Mouse (Mus musculus): ENCODE results near the gene Olfr1458. TPM values are rescaled to one million over a fixed set of nuclear protein-coding genes. Genes with fewer than 3 reads are reported as not detected.

The Olfr1458 gene
- total RNA-seq (2021), result not detected

DNA sequence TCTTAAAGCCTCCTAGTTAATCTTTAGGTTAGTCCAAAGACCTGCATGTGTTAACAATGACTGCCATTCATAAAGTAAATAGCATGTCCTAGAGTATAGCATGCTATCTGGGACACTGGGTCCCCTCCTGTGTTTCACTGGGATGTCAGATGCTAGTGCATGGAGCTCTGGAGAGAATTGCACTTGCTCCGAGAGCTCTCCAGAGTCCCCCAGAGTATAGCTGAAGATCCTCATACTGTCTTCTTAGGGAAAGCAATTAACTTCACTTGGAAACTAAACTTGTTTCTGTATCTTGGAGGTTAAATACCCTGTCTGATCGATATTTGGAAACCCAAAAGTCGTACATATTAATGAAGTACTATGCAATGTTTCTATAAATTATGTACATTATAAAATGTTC lies at the start of gene Olfr1458:
Gene Olfr1458, minus strand, starts transcription at position 101 of the 400 bp plus-strand sequence.
- no peak for DNase-seq
- intact Hi-C loops (cut with DNase I), result no loop called here

DNA sequence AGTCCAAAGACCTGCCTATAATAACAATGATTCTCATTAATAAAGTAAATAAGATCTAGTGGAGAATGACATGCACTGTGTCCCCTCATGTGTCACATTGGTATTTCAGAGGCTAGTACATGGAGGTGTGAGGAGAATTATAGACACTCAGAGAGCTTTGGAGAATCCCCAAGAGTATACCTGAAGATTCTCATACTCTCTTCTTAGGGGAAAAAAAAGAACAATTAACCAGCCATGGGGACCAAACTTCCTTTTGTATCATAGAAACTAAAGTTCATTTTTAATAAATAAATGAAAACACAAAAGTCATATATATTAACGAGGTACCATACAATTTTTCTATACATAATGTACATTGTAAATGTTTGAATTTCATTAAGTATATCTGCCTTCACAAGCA lies 42.9 kb upstream of the Olfr1458 start, which contains the start of gene Olfr1459:
Gene Olfr1459, minus strand, starts transcription at position 101 of the 400 bp plus-strand sequence.
- intact Hi-C loops (cut with DNase I), result no loop called here
- DNase-seq, result no peak

DNA sequence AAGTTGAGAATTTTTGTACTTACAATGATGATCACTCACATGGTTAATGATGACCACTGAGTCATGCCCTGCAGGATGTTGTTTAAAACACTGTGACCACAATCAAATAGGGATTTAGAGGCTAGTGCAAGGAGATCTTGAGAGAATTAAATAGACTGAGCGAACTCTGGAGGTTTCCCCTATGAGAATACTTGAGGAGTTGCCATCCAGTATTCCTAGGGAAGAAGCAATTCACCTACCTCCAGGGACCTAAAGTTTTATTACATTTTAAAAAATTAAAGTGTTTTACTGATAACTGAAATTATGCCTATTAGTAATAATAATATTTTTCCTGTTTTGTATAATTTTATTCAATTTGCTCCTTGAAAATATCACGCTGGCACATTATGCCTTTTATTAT lies 8.8 kb downstream of the Olfr1458 start, which contains the start of gene Olfr1457:
Gene Olfr1457, minus strand, starts transcription at position 101 of the 400 bp plus-strand sequence.
- DNase-seq, result no peak

DNA sequence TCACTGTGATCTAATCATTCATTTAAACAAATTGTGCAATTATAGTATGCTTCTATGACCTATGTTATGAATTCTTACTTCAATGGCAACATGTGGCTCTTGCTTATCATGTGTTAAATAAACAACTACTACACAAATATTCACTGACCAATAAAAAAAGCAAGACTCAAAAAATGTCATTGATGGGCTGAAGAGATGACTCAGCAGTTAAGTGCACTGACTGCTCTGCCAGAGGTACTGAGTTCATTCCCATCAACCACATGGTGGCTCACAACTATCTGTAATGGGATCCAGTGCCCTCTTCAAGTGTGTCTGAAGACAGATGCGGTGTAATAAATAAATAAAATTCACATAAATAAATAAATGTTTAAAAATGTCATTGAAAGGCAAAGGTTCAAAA lies 12.7 kb downstream of the Olfr1458 start:
- DNase-seq, result no peak
- intact Hi-C loops (cut with DNase I), result no loop called here

More for the DNA sequence above, 8.8 kb downstream of the Olfr1458 start, which contains the start of gene Olfr1457:
- intact Hi-C loops (cut with DNase I), result no loop called here

DNA sequence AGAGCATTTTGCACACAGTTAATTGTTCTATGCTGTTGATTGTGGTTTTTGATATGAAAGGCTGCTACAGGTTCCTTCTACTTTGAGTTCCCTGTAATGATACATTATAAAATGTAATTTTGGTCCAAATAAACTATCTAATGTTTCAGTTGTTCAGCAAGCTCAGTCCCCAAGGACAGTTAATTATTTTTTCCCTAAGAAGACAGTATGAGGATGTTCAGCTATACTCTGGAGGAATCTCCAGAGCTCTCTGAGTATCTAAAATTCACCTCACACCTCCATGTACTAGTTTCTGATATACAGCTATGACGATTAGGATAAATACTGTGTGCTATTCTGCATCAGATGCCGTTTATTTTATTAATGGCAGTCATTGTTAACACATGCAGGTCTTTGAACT lies 46.3 kb downstream of the Olfr1458 start, which contains the start of gene Olfr1454:
Gene Olfr1454, plus strand, starts transcription at position 301 of the 400 bp plus-strand sequence.
- DNase-seq, result no peak
- intact Hi-C loops (cut with DNase I), result no loop called here

Other genes starting within 250 kb of the Olfr1458 start
- gene Olfr1444, start 249.5 kb downstream of the Olfr1458 start, total RNA-seq (2021), result not detected
- not detected for gene Olfr1445, start 222.9 kb downstream of the Olfr1458 start, total RNA-seq (2021)
- not detected for gene Olfr1446, start 213.3 kb downstream of the Olfr1458 start, total RNA-seq (2021)
- gene Olfr1447, start 203.0 kb downstream of the Olfr1458 start, total RNA-seq (2021), result not detected
- not detected for gene Olfr1448, start 182.4 kb downstream of the Olfr1458 start, total RNA-seq (2021)
- gene Olfr1449, start 175.9 kb downstream of the Olfr1458 start, total RNA-seq (2021), result not detected
- not detected for gene Olfr1450, start 156.5 kb downstream of the Olfr1458 start, total RNA-seq (2021)
- not detected for gene Olfr1451, start 111.8 kb downstream of the Olfr1458 start, total RNA-seq (2021)
- gene Olfr1453, start 78.4 kb downstream of the Olfr1458 start, total RNA-seq (2021), result not detected
- gene Olfr1454, start 46.2 kb downstream of the Olfr1458 start, total RNA-seq (2021), result not detected
- gene Olfr1457, start 8.9 kb downstream of the Olfr1458 start, total RNA-seq (2021), result not detected
- under 1 TPM; 0.03 TPM for gene Olfr1459, start 42.8 kb upstream of the Olfr1458 start, total RNA-seq (2021)
- not detected for gene Olfr1461, start 56.2 kb upstream of the Olfr1458 start, total RNA-seq (2021)
- not detected for gene Olfr1462, start 79.0 kb upstream of the Olfr1458 start, total RNA-seq (2021)
- not detected for gene Olfr1463, start 124.6 kb upstream of the Olfr1458 start, total RNA-seq (2021)
- not detected for gene Olfr1465, start 208.8 kb upstream of the Olfr1458 start, total RNA-seq (2021)
- gene Olfr1466, start 232.1 kb upstream of the Olfr1458 start, total RNA-seq (2021), result not detected